Mouse (Mus musculus): ENCODE data around the gene H2-Q10.
"Not testable (repeated sequence)": the region's sequence is repeated elsewhere in the genome, so short reads cannot be mapped to it uniquely, and the experiment has no call there.

GRCm38 (mm10) chr17:35422360-35422759 is 47.5 kb upstream of the H2-Q10 start:
- not testable (repeated sequence) for TF ChIP-seq CTCF (IDR thresholded peaks at IDR 0.05); EP300 (IDR thresholded peaks at IDR 0.05; ENCODE audit: insufficient read depth, low read depth, low read length)

Measured in heart, adult 2 months (tissue).